Mouse (Mus musculus): ENCODE results near the gene Hspb6.

DNA sequence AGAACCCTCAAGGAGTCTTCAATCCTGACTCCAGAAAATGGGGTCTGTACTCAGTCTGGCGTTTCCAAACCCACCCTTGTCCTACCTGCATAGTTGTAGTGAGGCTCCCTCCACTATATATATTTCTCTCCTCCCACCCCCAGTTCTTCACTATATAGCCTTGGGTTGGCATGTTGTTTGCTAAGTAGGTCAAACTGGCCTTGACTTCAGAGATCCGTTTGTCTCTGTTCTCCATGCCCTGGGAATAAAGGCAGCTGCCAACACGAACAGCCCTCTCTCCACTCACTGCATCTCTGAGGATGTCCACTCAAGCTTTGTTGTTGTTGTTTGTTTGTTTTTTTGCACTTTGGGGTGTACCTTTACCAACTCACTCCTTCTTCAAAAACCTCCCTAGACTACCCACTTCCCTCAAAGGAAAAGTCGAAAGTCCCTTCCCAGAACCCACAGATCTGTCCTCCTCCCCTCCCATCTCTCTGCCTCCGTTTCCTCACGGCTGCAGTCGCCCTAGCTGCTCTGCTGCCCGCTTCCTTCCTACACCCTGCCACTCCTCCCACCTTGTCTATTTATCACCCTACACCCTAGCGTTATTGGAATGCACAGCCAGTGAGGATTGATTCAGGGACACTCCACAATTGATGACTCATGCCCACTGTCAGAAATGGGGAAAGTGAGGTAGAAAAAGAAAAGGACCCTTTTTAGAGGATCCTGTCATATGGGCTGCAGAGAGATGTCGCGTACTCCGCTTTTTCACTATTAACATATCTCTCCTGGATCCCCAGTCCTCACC, 6.9 kb downstream of the Hspb6 start:
- no peak for TF ChIP-seq POLR2A (IDR thresholded peaks at IDR 0.05; ENCODE audit: control insufficient read depth, low read depth, low read length)
- no peak for TF ChIP-seq CTCF (IDR thresholded peaks at IDR 0.05; ENCODE audit: control insufficient read depth, insufficient read depth, insufficient replicate concordance, low read depth, low read length)

Data from testis, adult 2 months (tissue).